Mouse (Mus musculus) MEL-GATA-1-ER (cell line): ENCODE measurements around the gene Olfr398.

Experiments used
- DNase-seq: peaks from one replicate; pipeline ENCODE4 v3.0.0-alpha.2; 2012; ENCODE audit warnings: low read depth; ENCODE audit errors: extremely low read depth

Olfr398 gene

DNA sequence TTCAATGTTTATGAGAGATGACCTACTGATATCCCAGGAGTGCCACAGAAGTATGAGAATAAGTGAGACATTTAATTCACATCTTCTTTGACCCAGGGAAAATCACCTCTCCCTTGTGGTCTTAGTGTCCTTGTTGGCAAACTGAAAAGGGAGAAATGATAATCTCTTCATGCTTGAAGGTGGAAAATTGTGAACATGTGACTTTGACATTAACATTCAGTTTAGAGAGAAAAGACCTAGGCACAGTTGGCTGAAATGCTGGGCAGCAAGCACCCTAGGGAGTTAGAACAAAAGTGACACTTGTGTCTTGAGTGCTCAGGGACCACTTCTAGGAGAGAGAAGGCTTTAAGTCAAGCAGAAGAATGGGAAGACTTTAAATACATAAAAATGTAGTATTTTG lies at the start of gene Olfr398:
Olfr398 (minus strand) TSS at position 101 of the 400 bp plus-strand sequence.
- no peak for DNase-seq

DNA sequence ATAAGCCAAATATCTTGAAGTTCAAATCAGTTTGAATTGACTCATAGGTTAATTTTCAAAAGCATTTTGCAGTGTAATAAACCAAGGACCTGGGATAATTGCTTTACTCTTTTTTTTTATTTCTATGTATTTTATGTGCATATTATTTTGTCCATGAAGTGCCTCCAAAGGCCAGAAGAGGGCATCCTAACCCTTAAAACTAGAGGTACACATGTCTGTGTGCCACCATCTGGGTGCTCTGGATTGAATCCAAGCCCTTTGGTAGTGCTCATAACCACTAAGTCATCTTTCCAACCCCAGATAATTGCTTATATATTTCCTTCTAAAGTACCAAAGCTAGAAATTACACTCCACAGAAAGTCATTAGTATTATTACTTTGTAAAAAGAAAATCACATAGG lies 2.9 kb upstream of the Olfr398 start:
- DNase-seq = no peak

DNA sequence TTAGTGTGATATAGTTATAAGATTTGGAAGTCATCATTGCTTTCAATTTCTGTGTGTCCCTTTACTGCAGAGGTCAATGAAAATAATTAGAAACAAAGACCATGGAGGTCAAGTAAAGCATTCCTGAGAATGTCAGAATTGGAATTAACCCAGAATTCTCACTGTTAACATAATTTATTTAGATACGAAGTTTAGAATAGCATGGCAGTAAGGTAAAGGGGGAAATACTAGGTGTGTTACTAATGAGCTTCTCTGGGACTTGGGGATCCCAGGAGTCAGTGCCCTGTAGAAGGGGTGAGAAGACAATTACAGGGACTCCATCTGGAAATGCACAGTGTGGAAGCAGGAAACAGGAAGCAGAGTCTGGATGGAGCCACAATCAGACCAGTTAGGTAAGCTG lies 29.7 kb downstream of the Olfr398 start, which contains the start of gene Olfr397:
Olfr397 (plus strand) TSS at position 301 of the 400 bp plus-strand sequence.
- no peak for DNase-seq

DNA sequence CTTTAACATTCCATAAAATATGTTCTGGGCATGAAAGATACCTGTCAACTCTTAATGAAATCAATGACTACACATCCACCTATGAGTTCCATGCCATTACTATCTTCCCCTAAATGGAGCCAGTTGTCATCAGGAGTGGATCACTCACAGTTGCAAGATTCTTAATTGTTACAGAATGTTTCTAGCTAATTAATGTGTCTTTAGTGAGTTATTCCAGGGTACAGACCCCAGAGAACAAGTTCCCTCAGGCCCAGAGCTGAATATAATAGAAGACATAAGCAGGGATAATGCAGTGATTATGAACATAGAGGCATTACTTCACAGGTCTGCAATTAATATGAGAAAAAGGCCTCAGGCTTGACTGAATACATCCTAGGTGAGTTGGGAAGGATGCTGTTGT lies 53.8 kb downstream of the Olfr398 start, which contains the start of gene Olfr23:
Olfr23 (plus strand) TSS at position 301 of the 400 bp plus-strand sequence.
- DNase-seq = no peak
